Mouse (Mus musculus) adrenal gland, postnatal 36 days (tissue): ENCODE data around the gene Mast1. TPM values are rescaled to one million over a fixed set of nuclear protein-coding genes. Genes with fewer than 3 reads are reported as not detected.
A peak's percentile ranks its signal among the peaks of the same experiment; 100 is the strongest.

Experiments used
- DNase-seq, 2 experiments: peaks; one replicate each; pipeline ENCODE4 v3.0.0; 2021; ENCODE audit warnings: mixed read lengths in 1 of 2
- microRNA-seq: library from miRNA; unstranded; fragments of <30 nt; microRNA quantifications from one replicate; pipeline ENCODE4 v1.2.0, GENCODE M21; 2021
- total RNA-seq, 2 experiments: library from RNA; stranded (reverse); gene quantifications; 2 replicates each; pipeline ENCODE4 v1.2.3; 2021

The Mast1 gene
- total RNA-seq, 2 experiments from 2014 or later, result 1.0 to 1.3 TPM

- peak; percentile 50 to 60 for DNase-seq
Observed at GRCm38 (mm10) chr8:84872309-84872965, 64.7 kb downstream of the Mast1 start.

DNA sequence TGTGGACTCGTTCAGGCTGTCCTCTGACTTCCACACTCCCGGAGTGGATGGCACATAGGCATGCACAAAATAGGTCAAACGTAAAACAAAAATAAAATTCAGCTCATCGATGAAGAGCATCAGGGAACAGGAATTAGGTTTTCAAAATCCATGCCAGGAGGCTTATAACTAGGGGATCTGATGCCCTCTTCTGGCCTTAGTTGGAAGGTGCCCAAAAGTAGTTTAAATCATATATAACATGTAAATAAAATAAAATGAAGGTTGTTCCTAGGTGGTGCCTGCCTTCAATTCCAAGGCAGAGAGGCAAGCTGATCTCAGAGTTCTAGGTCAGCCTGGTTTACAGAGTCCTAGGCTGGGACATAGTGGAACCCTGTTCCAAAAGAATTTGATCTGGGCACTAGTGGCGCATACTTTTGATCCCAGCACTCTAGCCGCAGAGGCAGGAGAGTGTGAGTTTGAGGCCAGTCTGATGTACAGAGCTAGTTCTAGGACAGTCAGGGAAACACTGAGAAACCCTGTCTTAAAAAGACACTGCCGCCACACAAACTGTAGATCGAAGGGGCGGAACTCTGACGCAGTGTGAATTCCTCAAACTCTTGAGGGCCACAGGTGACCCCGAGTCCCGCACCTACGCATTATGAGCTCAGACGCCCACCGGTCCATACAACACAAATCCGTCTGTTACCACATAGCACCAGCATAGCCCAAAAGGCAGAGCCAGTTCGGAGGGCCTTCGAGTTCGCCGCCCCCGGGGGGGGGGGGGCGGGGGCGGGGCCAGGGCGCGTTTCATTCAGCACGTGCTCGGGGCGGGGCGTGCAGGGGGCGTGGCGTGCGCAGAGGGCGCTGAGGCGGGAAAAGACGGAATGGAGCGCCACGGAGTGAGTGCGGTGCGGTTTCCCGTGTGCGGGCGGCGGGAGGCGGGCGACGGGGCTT, 65.5 kb downstream of the Mast1 start, which contains the start of gene Syce2:
Gene Syce2, plus strand, starts transcription at position 736 of the 933 bp plus-strand sequence.
- peak; percentile 89 to 94 for DNase-seq

Small RNA genes within 50 kb of the gene (microRNA-seq; reads per million reads assigned to microRNA genes)
- gene Gm24197 (0.75 reads per million), gene Mir7069 (4.2 reads per million, percentile 12 among the genes with 10 or more reads in this experiment)

Other genes starting within 250 kb of the Mast1 start
- gene Nacc1, start 249.5 kb downstream of the Mast1 start, total RNA-seq, result 10 to 100 TPM; 73.9 to 80.0 TPM
- gene Lyl1, start 235.9 kb downstream of the Mast1 start, total RNA-seq, result 1 to 10 TPM; 2.5 to 2.9 TPM
- gene G430095P16Rik, start 214.4 kb downstream of the Mast1 start, total RNA-seq, result under 1 TPM in 1 of 2 experiments, not detected in 1; 0.46 TPM
- 100 to 1,000 TPM in 1 of 2 experiments, 10 to 100 TPM in 1; 99.9 to 108 TPM for gene Nfix, start 137.0 kb downstream of the Mast1 start, total RNA-seq
- gene Dand5, start 114.5 kb downstream of the Mast1 start, total RNA-seq, result 1 to 10 TPM; 9.1 to 10.0 TPM
- gene Gadd45gip1, start 105.8 kb downstream of the Mast1 start, total RNA-seq, result 10 to 100 TPM; 63.3 to 70.5 TPM
- gene Rad23a, start 96.7 kb downstream of the Mast1 start, total RNA-seq, result 100 to 1,000 TPM; 116 to 119 TPM
- 100 to 1,000 TPM; 569 to 727 TPM for gene Calr, start 90.4 kb downstream of the Mast1 start, total RNA-seq
- gene Farsa, start 80.4 kb downstream of the Mast1 start, total RNA-seq, result 10 to 100 TPM; 62.1 to 69.2 TPM
- 10 to 100 TPM in 1 of 2 experiments, 1 to 10 TPM in 1; 8.7 to 11.5 TPM for gene Syce2, start 65.2 kb downstream of the Mast1 start, total RNA-seq
- gene Gcdh, start 43.4 kb downstream of the Mast1 start, total RNA-seq, result 10 to 100 TPM; 41.9 to 53.8 TPM
- under 1 TPM in 1 of 2 experiments, not detected in 1; 0.20 TPM for gene Klf1, start 35.4 kb downstream of the Mast1 start, total RNA-seq
- 10 to 100 TPM in 1 of 2 experiments, 1 to 10 TPM in 1; 9.5 to 10.3 TPM for gene Dnase2a, start 28.8 kb downstream of the Mast1 start, total RNA-seq
- gene Rtbdn, start 9.6 kb upstream of the Mast1 start, total RNA-seq, result not detected
- gene Gm49661, start 32.1 kb upstream of the Mast1 start, total RNA-seq, result 1 to 10 TPM in 1 of 2 experiments, not detected in 1; 1.5 TPM
- gene Prdx2, start 32.2 kb upstream of the Mast1 start, total RNA-seq, result 100 to 1,000 TPM; 651 to 659 TPM
- gene Rnaseh2a, start 32.4 kb upstream of the Mast1 start, total RNA-seq, result 100 to 1,000 TPM; 109 to 136 TPM
- gene Junb, start 41.4 kb upstream of the Mast1 start, total RNA-seq, result 100 to 1,000 TPM in 1 of 2 experiments, 10 to 100 TPM in 1; 71.5 to 139 TPM
- gene Hook2, start 53.2 kb upstream of the Mast1 start, total RNA-seq, result 1 to 10 TPM; 7.0 to 8.2 TPM
- gene Best2, start 77.2 kb upstream of the Mast1 start, total RNA-seq, result not detected
- gene Asna1, start 87.9 kb upstream of the Mast1 start, total RNA-seq, result 10 to 100 TPM; 91.0 to 93.4 TPM
- 100 to 1,000 TPM; 157 to 178 TPM for gene Trir, start 89.5 kb upstream of the Mast1 start, total RNA-seq
- gene Tnpo2, start 99.6 kb upstream of the Mast1 start, total RNA-seq, result 10 to 100 TPM; 76.4 to 88.2 TPM
- 10 to 100 TPM; 13.0 to 20.5 TPM for gene Fbxw9, start 122.7 kb upstream of the Mast1 start, total RNA-seq
- 1 to 10 TPM in 1 of 2 experiments, not detected in 1; 1.2 TPM for gene Gm5741, start 130.6 kb upstream of the Mast1 start, total RNA-seq
- 10 to 100 TPM; 32.2 to 32.7 TPM for gene Dhps, start 134.4 kb upstream of the Mast1 start, total RNA-seq
- gene Wdr83os, start 143.4 kb upstream of the Mast1 start, total RNA-seq, result 10 to 100 TPM; 69.1 to 79.6 TPM
- gene Wdr83, start 143.9 kb upstream of the Mast1 start, total RNA-seq, result 10 to 100 TPM; 20.5 to 25.5 TPM
- 10 to 100 TPM; 38.1 to 45.5 TPM for gene Man2b1, start 145.9 kb upstream of the Mast1 start, total RNA-seq
- 1 to 10 TPM; 1.3 to 1.4 TPM for gene Zfp791, start 185.7 kb upstream of the Mast1 start, total RNA-seq
- gene Cks1brt, start 214.6 kb upstream of the Mast1 start, total RNA-seq, result not detected